Mouse (Mus musculus) forebrain, embryonic 10.5 days (tissue): Measurements from ENCODE around the gene Gm9844. TPM values are rescaled to one million over a fixed set of nuclear protein-coding genes. Genes with fewer than 3 reads are reported as not detected.
"Not testable (repeated sequence)": the region's sequence is repeated elsewhere in the genome, so short reads cannot be mapped to it uniquely, and the experiment has no call there.

Experiments
- DNase-seq: peaks from one replicate; pipeline ENCODE4 v3.0.0-alpha.2; 2017; ENCODE audit warnings: low spot score; ENCODE audit errors: extremely low spot score
- H3K27ac ChIP-seq: fragments of 300-500 bp; sonication (generic); 2 replicates; pipeline ENCODE4 v1.5.1; 2016; ENCODE audit warnings: mild to moderate bottlenecking
- H3K27me3 ChIP-seq: fragments of 300-500 bp; sonication (generic); 2 replicates; pipeline ENCODE4 v1.6.1; 2016; ENCODE audit warnings: mild to moderate bottlenecking; ENCODE audit not compliant: poor library complexity, severe bottlenecking
- H3K36me3 ChIP-seq: fragments of 300-500 bp; sonication (generic); replicated peaks from 2 replicates; pipeline ENCODE4 v1.6.1; 2016; ENCODE audit warnings: mild to moderate bottlenecking, moderate library complexity
- H3K4me1 ChIP-seq: fragments of 300-500 bp; sonication (generic); 2 replicates; pipeline ENCODE4 v1.6.1; 2016
- H3K4me3 ChIP-seq: fragments of 300-500 bp; sonication (generic); 2 replicates; pipeline ENCODE4 v1.5.1; 2016; ENCODE audit warnings: mild to moderate bottlenecking, moderate library complexity
- H3K9me3 ChIP-seq: fragments of 300-500 bp; sonication (generic); 2 replicates; pipeline ENCODE4 v1.6.1; 2016; ENCODE audit warnings: mild to moderate bottlenecking, moderate library complexity
- WGBS: fragments of 180-500 bp; shearing (Covaris S2); methylation state at CpG from one replicate; pipeline ENCODE4 v1.1.7; 2016; 5-methylcytosine and 5-hydroxymethylcytosine counted together
- polyA plus RNA-seq: library from polyadenylated mRNA; unstranded; fragments of >200 nt; fragmentation: Nextera tagmentation; extraction: Ambion mirVana; gene quantifications from 2 replicates; pipeline ENCODE4 v1.2.1, GENCODE M21; 2016

The Gm9844 gene
- polyA plus RNA-seq, result 12.7 and 12.8 TPM in 2 replicates

- Histone ChIP-seq H3K27ac (no peak within 1 kb of the TSS), H3K4me1 (peaks cover 8% of the 10 kb centered on the region), H3K36me3 (no peaks in the 10 kb centered on the region), H3K4me3 (no peak within 1 kb of the TSS), H3K9me3 (0 out of 2 replicates have a peak, but pooled peaks cover 2% of the 10 kb centered on the region), H3K27me3 (no peaks in the 10 kb centered on the region; the same call in 1 of the 2 replicates)
- DNase-seq, result no peak
- WGBS, result 94% methylated on average over 7 of the region's 7 CpGs
Observed at GRCm38 (mm10) chr7:24861913-24862312, at the start of gene Gm9844. Gene Gm9844 (plus strand): TSS chr7:24862213.

GRCm38 (mm10) chr7:24817502-24817901, 44.5 kb upstream of the Gm9844 start:
- Histone ChIP-seq H3K4me3 (no peak overlapping the region), H3K36me3 (no peaks in the 10 kb centered on the region), H3K9me3 (no peaks in the 10 kb centered on the region), H3K27ac (no peak overlapping the region), H3K4me1 (no peaks in the 10 kb centered on the region), H3K27me3 (no peaks in the 10 kb centered on the region)
- WGBS, result 3% methylated on average over 3 of the region's 3 CpGs
- DNase-seq, result peak; percentile 60

GRCm38 (mm10) chr7:24824452-24824851, 37.6 kb upstream of the Gm9844 start:
- Histone ChIP-seq H3K9me3 (no peaks in the 10 kb centered on the region), H3K27me3 (no peaks in the 10 kb centered on the region), H3K4me3 (no peak overlapping the region), H3K4me1 (no peaks in the 10 kb centered on the region), H3K36me3 (no peaks in the 10 kb centered on the region), H3K27ac (no peak overlapping the region)
- no peak for DNase-seq
- 81% methylated on average over 7 of the region's 7 CpGs for WGBS

GRCm38 (mm10) chr7:24827181-24827580, 34.8 kb upstream of the Gm9844 start:
- H3K27ac ChIP-seq, result no peak overlapping the region
- no peaks in the 10 kb centered on the region for H3K27me3 ChIP-seq
- WGBS, result 94% methylated on average over 4 of the region's 4 CpGs
- H3K36me3 ChIP-seq, result no peaks in the 10 kb centered on the region
- no peak overlapping the region for H3K4me3 ChIP-seq
- no peak for DNase-seq
- H3K4me1 ChIP-seq, result no peaks in the 10 kb centered on the region
- no peaks in the 10 kb centered on the region for H3K9me3 ChIP-seq

GRCm38 (mm10) chr7:24838732-24839409, 23.1 kb upstream of the Gm9844 start:
- H3K4me3 ChIP-seq, H3K9me3 ChIP-seq, H3K27ac ChIP-seq, H3K36me3 ChIP-seq, DNase-seq, H3K27me3 ChIP-seq: not testable (repeated sequence)
- 70% methylated on average over 13 of the region's 13 CpGs for WGBS
- peaks cover 18% of the 10 kb centered on the region for H3K4me1 ChIP-seq

- no peak for DNase-seq
- H3K27me3 ChIP-seq, result no peaks in the 10 kb centered on the region
- no peaks in the 10 kb centered on the region for H3K36me3 ChIP-seq
- no peak overlapping the region for H3K4me3 ChIP-seq
- peaks cover 18% of the 10 kb centered on the region for H3K4me1 ChIP-seq
- H3K27ac ChIP-seq, result no peak overlapping the region
- 83% methylated on average over 8 of the region's 8 CpGs for WGBS
- no peaks in the 10 kb centered on the region for H3K9me3 ChIP-seq
Observed at GRCm38 (mm10) chr7:24839410-24839808, 22.6 kb upstream of the Gm9844 start.

GRCm38 (mm10) chr7:24840331-24840730, 21.7 kb upstream of the Gm9844 start:
- Histone ChIP-seq H3K27ac (no peak overlapping the region), H3K9me3 (no peaks in the 10 kb centered on the region), H3K36me3 (no peaks in the 10 kb centered on the region), H3K4me1 (peaks cover 18% of the 10 kb centered on the region), H3K4me3 (no peak overlapping the region), H3K27me3 (no peaks in the 10 kb centered on the region)
- 62% methylated on average over 3 of the region's 3 CpGs for WGBS
- no peak for DNase-seq

GRCm38 (mm10) chr7:24841009-24841408, 21.0 kb upstream of the Gm9844 start:
- Histone ChIP-seq H3K9me3 (no peaks in the 10 kb centered on the region), H3K4me1 (peaks cover 21% of the 10 kb centered on the region), H3K4me3 (no peak overlapping the region), H3K36me3 (no peaks in the 10 kb centered on the region), H3K27ac (no peak overlapping the region), H3K27me3 (no peaks in the 10 kb centered on the region)
- no peak for DNase-seq
- WGBS, result 75% methylated on average over 4 of the region's 4 CpGs

- Histone ChIP-seq H3K4me1 (peaks cover 21% of the 10 kb centered on the region), H3K4me3 (no peak overlapping the region), H3K27ac (no peak overlapping the region), H3K27me3 (no peaks in the 10 kb centered on the region), H3K36me3 (no peaks in the 10 kb centered on the region), H3K9me3 (no peaks in the 10 kb centered on the region)
- DNase-seq, result no peak
- WGBS, result 41% methylated on average over 5 of the region's 5 CpGs
Observed at GRCm38 (mm10) chr7:24844144-24844543, 17.9 kb upstream of the Gm9844 start.

GRCm38 (mm10) chr7:24845181-24845580, 16.8 kb upstream of the Gm9844 start:
- Histone ChIP-seq H3K36me3 (no peaks in the 10 kb centered on the region), H3K9me3 (no peaks in the 10 kb centered on the region), H3K4me3 (no peak overlapping the region), H3K4me1 (peaks cover 19% of the 10 kb centered on the region), H3K27me3 (no peaks in the 10 kb centered on the region), H3K27ac (no peak overlapping the region)
- no peak for DNase-seq
- WGBS, result 88% methylated on average over 9 of the region's 9 CpGs

- H3K9me3 ChIP-seq, result no peaks in the 10 kb centered on the region
- DNase-seq, result peak; percentile 52
- H3K27me3 ChIP-seq, result no peaks in the 10 kb centered on the region
- H3K4me3 ChIP-seq, result no peak overlapping the region
- 4% methylated on average over 6 of the region's 6 CpGs for WGBS
- no peaks in the 10 kb centered on the region for H3K36me3 ChIP-seq
- 0 out of 2 replicates have a peak overlapping the region, but pooled peaks have one; percentile 4 for H3K27ac ChIP-seq
- H3K4me1 ChIP-seq, result peaks cover 17% of the 10 kb centered on the region
Observed at GRCm38 (mm10) chr7:24845713-24846112, 16.3 kb upstream of the Gm9844 start.

- not testable (repeated sequence) for H3K36me3 ChIP-seq, H3K4me3 ChIP-seq, H3K9me3 ChIP-seq, DNase-seq, H3K27me3 ChIP-seq
- peak overlapping the region; percentile 4; the same call in 1 of the 2 replicates for H3K27ac ChIP-seq
- H3K4me1 ChIP-seq, result peaks cover 19% of the 10 kb centered on the region
- 46% methylated on average over 2 of the region's 2 CpGs for WGBS
Observed at GRCm38 (mm10) chr7:24846576-24846975, 15.4 kb upstream of the Gm9844 start.

- 34% methylated on average over 5 of the region's 5 CpGs for WGBS
- Histone ChIP-seq H3K4me1 (peaks cover 30% of the 10 kb centered on the region), H3K36me3 (no peaks in the 10 kb centered on the region), H3K27me3 (no peaks in the 10 kb centered on the region), H3K4me3 (no peak overlapping the region), H3K27ac (no peak overlapping the region), H3K9me3 (no peaks in the 10 kb centered on the region)
- no peak for DNase-seq
Observed at GRCm38 (mm10) chr7:24850162-24850561, 11.9 kb upstream of the Gm9844 start.
